Mouse (Mus musculus): ENCODE measurements around the gene Odf3l1.
A peak's percentile ranks its signal among the peaks of the same experiment; 100 is the strongest.

Odf3l1 gene

DNA sequence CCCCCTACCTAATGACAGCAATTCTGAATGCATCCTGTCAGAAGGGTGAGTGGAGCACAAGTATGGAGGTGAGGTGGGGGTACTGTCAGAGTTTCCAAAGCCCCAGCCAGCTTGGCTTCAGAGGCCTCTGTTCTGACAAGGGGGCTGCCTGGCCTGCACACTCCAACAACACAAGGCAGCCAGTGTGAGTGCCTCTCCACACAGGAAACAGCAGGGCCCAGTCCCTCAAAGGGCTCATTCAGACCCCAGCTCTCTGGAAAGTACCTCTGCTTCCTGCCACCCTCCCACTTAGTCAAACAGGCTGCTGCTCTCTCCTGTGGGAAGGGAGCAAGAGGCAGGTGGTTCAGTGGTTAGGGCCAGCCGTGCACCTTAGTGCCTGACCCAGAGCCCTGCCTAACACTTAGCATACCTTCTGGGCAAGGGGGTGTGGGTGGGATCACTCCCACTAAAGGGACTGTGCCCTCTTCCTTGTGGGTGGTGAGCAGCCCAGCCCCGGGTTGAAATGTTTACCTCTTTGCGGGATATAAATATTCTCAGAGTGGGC is 17.1 kb upstream of the Odf3l1 start:
- no peak for DNase-seq (ENCODE audit: low spot score in 2 of 2)

DNA sequence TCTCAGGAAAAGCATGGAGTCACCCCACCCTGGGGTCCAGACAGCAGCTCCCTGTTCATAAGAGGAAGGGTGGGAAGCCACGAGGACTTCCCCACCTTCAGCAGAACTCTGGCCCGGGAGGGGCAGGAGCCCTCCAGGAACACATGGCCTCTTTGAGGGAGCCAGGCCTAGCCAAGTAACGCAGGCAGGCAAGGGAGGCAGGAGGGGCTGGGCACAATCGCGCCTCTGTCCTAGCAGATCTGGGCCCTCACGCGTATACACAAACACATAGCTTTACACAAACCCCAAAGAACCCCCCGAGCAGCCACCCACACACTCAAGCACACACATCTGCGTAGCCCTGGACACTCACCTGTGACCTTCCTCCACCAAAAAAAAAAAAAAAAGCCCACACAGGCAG is 16.3 kb upstream of the Odf3l1 start:
- DNase-seq (ENCODE audit: low spot score in 2 of 2) = no peak

DNA sequence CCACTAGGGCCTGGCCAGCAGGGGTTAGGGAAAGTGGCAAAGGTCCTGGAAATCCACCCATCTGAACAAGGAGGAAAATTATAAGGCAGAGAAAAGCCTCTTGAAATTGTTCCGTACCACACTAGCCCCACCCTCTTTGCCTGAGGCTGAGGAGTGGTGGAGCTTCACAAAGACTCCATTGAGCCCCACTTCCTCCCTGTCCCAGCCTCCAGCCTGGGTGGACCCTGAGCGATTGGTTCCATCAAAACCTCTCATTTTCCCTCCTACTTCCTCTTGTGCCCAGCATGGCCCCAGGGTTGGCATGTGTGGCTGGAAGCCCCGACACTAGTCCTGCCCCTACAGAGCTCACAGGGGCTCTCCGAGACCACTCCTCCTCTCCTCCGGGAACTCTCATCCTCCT is 12.8 kb upstream of the Odf3l1 start:
- no peak for DNase-seq (ENCODE audit: low spot score in 2 of 2)

DNA sequence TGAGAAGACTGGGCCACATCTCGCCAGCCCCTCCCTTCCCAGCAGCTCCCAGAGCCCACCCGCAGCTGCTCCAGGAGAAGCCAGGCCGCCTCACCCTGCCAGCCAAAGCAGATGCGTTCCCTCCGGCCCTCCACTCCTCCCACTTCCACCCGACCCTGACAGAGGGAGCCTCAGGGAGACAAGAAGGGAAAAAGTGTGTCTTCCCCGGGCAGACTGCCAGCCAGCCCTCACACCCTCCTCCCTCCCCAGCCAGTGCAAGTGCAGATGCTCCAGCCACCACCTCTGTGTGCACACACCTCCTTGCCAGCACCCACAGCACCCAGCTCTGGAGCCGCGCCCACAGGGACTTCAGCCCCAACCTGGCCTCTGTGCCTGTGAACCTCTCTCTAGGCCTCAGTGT is 12.3 kb upstream of the Odf3l1 start:
- no peak for DNase-seq (ENCODE audit: low spot score in 2 of 2)

DNA sequence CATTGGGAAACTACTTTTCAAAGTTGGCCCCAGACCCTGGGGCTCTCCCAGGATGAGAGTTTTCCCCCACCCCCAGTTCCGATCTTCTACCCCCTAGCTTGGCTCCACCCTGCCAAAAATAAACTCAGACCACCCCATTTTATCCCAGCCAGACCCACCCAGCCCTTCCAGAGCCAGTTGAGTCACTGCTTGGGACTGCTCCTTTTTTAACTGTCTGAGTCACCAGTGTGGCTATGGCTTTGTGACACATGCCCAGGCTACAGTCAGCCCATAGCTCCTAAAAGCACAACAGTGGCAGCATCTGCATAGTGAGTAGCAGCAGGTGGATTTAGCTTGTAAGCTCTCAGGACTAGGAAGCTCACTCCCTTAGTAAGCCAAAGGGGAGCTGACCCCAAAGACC is 8.6 kb upstream of the Odf3l1 start:
- DNase-seq (ENCODE audit: low spot score in 2 of 2) = no peak

DNA sequence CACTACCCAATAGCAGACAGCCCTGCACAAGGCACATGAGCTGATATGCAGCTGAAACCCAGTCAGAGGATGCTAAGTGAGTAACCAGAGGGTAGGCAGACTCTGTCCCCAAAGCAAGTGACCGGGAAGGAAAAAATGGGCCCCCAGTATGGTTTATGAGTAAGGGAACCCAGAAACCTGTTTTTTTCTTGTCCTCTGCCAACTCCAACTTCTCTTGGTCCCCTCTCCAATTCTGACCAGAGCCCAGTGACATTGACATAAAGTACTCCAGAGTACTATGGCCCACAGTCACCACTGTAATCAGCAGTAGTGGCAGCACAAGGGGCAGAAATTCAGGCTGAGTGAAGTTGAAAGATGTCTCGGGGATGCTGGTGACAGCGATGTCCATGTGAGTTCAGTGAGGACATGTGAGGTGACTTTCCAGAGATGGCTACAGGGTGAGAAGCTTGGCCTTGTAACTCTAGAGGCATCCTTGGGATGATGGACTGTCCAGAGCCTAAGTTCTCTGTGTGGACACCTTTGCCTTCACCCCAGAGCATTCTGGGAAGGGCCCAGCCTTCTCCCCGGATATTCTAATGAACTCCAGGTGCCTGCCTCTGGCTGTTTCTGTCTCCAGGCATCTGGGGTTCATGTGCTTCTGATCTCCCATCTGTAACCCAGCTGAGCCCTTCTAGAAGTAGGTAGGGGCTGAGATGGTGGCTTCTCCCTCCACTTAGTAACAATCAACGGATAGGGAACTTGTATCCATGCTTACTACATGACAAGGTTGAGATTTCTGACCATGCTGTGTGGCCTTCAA is 7.8 kb upstream of the Odf3l1 start:
- DNase-seq (ENCODE audit: low spot score in 2 of 2) = no peak

DNA sequence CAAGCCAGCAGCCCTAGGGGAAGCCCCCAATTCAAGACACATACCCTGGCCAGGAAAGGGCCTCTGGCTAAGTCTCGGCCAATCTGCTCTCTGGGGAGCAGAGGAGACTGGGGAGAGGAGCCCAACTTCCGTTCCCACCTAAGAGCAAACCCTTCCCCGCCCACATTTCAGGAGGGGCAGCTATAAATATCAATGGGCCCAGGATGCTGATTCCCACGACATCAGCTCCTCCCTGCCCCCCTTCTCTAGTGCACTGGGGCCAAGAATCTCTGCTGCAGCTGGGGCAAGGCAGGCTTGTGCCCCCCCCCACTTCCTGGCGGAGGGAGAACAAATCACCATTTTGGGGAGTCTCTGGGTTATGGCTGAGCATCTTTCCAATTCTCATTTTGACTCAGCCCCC is 6.7 kb upstream of the Odf3l1 start:
- no peak for DNase-seq (ENCODE audit: low spot score in 2 of 2)

DNA sequence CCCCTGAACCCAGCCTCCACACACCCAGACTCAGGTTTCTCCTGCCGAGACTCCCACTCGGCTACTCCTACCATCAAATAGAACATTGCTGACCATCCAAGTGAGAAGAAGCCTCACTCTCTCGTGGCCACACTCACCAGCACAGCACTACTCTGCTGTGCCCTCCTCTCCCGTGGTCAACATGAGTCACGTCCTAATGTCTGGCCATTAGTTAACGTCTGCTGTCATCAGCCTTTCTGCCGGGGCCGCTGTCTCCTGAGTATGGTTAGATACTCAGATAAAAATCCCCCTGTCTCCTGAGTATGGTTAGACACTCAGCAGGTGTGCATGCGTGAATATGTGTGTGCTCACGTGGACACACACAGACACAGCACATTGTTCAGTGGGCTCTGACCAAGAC is 6.3 kb upstream of the Odf3l1 start:
- no peak for DNase-seq (ENCODE audit: low spot score in 2 of 2)

DNA sequence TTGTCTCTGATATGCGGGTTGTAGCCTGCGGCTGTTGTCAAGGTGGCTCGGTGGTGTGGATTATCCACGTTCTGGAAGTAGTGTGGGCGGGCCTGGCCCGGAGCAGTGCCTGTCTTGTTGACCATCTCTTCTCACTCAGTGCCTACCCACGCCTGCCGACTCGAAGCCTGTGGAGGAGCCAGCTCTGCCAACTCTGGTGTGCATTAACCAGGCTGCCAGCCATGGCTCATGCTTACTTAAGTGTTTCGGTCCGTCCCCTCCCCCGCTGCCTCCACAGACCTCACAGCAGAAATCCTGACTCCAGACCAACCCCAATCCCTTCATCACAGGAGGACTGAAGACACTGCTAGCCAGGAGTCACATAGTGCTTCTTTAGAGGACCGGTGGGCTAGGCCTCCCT is 5.1 kb upstream of the Odf3l1 start:
- peak in 1 of 2 experiments; percentile 26 for DNase-seq (ENCODE audit: low spot score in 2 of 2)

DNA sequence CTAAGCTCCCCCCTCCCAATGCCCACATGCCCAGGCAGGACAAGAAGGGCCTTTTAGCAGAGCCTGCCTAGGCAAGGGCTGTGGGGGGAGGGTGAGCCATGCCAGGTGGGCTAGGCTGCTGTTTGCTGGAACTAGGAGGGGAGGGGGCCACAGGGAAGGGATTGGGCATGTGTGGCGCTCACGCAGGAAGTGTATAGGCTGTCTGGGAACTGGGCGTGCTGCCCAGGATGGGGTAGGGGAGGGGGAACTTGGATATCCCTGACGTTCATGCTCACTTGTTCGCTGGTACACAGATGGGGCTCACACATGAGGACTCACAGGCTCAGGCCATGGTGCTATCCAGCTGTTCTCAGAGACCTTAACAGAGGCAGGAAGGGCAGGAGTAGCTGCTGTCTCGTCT is 3.8 kb upstream of the Odf3l1 start:
- DNase-seq (ENCODE audit: low spot score in 2 of 2) = peak in 1 of 2 experiments; percentile 79

DNA sequence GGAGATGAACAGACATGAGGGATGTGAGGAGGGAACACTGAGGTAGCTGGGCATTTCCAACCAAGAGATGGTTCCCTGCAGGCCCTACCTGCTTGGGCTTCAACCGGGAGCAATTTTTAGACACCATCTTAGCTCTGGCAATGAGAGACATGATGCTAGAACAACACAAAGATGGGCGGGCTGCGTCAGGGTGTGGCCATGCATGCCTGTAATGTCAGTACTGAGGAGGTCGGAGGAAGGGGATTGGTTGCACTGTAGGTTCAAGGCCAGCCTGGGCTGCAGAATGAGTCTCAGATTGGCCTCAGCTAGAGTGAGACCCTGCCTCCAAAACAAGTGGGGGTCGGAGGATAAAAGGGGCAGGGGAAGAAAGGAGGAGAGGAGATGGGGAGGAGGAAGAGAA is 2.0 kb upstream of the Odf3l1 start:
- no peak for DNase-seq (ENCODE audit: low spot score in 2 of 2)

DNA sequence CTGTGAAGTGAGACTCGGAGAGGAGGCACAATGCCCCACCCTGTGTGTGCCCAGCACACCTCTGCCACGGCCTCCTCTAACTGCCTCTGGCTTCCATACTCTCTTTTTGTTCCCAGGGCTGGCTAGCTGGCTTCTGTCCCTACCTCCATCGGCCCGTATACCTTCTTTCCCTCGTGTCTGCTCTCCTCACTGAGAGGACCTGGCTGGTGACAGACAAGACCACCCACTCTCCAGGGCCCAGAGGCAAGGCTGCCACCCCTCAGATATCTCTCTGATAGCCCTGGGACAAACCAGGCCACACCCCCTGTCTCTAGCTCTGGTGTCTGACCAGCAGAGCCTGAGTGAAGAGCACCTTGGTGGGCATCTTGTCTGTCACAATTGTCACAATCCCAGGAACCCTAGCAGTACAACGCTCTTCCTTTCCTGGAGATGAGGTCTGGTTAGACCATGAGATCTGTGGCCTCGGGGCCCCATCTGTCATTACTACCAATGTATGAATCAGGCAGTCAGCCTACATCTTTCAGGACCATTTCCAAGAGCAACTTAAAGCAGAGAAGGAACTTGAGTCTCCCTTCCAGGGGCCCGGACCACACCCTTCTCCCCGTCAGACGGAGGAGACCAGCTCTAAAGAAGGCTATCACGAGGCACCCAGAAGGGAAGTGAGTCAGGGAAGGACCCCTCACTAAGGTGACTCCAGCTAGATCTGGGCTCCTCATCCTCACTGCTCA is 1.4 kb upstream of the Odf3l1 start:
- DNase-seq (ENCODE audit: low spot score in 2 of 2) = no peak

DNA sequence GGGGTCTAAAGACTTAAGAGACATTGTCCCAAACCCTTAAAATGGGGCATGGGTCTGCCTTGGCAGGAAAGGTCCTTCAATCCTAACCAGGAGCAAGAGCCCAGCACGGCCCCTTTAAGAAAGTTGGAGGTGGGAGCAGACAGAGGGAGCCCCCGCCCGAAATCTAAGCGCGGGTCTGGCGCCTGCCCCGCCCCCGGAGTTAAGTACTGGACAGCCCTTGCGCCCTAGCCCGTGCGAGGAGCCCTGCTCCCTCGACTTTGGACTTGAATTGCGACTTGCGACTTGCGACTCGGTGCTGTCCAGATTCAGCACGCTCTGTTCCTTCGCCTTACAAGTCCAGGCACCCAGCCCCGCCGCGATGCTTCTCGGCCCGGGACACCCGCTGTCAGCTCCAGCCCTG is 353 bp upstream of the Odf3l1 start, which contains the start of gene Cspg4:
Gene Cspg4, plus strand, starts transcription at position 202 of the 400 bp plus-strand sequence.
- no peak for DNase-seq (ENCODE audit: low spot score in 2 of 2)

DNA sequence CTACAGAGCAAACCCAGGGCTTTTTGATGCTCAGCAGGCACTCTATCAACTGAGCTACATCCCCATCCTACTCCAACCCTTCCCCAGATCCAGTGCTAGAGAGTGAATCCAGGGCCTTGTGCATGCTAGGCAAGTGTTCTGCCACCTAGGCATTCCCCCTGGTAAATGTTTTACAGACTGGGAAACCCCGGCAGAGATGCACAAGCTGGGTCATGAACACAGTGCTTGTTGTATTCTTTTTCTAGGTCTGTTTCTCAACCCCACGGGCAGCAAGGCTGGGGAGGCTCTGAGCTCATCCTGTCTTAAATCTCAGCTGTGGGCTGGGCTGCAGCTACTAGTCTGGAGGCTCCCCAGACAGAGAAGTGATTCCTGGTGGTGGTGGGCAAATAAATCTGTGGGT is 1.6 kb downstream of the Odf3l1 start:
- no peak for DNase-seq (ENCODE audit: low spot score in 2 of 2)

DNA sequence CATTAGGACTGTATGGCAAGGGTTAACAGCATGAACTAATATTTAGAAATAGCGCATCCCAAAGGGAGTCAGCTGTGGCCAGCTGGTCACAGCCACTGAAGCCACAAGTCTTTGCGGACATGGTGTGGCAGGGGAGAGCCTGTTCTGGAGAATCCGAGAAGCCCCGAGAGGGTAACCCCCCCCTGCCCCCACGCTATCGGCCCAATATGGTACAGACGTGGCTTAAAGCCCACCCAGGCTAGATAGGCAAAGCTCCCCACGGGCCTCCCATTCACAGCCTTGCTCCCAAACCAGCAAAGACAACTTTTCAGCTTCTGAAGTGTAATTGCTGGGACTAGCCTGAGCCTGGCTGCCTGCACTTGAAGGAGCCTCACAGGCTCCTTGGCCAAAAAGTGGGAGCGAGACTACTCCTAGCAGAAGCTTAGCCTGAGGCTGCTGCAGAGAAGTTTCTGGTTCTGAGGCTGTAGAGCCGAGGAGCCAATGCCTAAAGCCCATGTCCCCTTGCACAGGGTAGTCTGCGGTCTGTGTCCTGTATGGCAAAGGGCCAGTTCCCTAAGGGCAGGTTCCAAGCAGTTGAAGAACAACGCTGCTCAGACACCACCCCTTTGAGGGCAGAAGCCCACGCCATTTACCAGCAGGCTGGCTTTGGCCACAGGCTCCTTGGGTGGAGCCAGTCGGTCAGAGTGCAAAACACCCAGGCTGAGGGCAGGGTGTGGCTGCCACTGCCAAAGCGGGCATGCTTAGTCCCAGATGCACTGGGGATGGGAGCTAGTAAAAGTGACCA is 3.8 kb downstream of the Odf3l1 start:
- DNase-seq (ENCODE audit: low spot score in 2 of 2) = no peak

DNA sequence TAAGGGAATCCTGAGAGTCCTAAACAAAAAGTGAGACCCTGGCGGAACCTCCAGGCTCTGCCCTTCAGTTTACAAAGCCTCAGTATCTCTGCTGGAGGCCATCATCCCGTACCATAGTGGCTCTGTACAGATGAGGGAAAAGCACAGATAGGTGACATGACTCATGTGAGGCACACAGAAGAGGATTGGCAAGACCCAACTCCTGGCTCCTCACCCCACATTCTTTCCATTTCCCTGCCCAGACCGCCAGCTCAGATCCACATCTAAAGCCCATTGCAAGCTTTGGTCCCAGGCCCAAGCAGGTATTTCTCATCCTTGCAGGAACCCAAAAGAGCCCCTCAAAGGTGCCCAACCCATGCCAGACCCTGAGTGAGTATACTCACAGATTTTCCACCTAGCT is 4.4 kb downstream of the Odf3l1 start:
- DNase-seq (ENCODE audit: low spot score in 2 of 2) = no peak

DNA sequence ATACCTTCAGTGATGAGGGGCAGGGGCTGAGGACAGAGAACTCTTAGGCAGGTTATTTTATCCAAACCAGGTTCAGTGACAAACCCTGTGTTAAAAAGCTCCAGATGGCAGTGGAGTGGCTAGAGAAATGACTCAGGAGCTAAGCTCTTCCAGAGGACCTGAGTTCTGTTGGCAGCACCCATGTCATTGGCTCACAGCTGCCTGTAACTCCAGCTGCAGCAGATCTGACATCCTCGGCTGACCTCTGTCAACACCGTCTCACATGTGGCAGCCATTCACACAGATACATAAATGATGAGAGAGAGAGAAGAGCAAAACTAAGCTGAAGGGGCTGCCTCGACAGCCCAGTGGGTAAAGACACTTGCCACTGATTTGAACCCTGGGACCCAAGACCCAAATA is 7.0 kb downstream of the Odf3l1 start:
- DNase-seq (ENCODE audit: low spot score in 2 of 2) = no peak

DNA sequence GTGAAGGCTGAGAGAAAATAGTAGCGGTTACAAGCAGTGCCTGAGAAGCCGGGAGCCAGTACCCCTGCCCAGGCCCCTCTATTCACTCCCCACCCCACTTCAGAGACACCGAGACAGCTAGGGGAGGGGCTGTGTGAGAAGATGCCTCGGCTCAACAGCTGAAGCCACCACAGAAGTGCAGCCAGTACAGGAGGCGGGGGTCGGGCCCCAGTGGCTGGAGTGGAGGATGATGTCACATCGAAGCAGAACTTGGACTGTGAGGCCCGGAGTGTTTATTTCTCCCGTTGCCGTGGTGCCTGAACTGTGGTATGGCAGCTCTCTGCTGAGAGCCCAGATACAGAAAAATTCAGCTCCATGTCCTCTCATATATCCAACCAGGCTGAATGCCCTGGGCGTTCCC is 12.7 kb downstream of the Odf3l1 start:
- no peak for DNase-seq (ENCODE audit: low spot score in 2 of 2)

DNA sequence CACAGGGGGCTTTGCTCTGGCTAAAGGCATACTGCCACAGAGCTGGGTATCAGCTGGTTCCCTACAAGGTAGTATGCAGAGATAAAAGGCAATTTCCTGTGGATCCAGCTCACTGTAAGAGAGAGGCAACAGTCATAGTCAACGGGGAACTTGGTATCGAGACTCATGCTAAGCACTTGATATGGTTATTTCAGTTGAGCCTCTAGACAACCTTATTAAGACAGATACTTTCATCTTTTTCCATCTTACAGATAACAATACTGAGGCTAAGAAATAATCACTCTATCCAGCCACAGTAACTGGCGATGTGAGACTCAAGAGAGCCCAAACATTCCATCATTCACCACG is 13.6 kb downstream of the Odf3l1 start:
- no peak for DNase-seq (ENCODE audit: low spot score in 2 of 2)

DNA sequence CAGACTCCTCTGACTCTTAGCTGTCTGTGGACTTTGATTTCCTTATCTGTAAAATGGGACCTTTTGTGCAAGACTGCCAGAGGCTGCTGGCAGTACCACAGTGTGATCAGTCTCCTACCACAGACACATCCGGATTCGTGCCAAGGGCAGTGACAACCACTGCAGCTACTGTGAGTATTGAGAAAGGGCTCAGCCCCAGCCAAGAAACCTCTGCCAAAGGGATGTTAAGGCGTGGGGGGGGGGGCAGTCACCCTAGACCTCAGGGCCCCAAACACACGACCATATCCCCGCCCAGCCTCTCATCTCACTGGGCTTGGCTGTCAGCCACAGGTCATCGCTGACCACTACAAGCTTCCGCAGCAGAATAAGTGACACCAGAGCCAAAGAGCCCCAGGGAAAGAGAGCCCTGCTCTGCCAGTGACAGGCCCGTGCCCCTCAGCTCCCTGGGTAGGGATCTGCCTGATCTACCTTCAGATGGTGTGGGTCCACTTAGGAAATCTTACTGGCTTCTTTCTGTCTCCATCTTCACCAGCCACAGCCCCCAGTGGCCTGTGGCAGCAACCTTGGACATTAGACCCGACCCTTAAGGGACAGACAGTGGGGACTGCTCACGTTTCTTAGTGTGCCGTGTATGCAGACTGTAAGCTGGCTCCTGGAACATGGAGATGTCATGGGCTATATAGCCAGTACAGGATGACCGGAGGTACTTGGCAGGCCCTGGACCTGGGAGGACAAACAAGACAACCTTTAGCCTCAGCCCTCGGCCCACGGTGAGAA is 14.2 kb downstream of the Odf3l1 start:
- no peak for DNase-seq (ENCODE audit: low spot score in 2 of 2)

DNA sequence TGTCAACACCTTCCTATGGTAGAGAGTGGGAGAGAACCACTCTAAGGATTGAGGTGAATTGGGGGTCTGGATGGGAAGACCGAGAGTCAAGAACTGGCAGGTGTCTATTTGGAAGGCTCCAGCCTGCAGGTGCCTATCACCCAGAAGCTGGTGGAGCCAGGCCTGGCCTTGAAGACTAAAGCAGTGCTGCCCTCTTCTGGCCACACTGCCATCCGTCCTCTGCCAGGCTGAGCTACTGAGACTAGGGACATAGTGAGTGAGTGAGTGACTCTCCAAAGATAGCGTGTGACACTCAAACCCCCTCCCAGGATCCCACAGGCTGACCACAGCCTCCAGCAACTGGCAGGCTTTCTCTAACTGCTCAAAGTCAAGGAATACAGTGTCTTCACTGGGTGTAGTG is 17.0 kb downstream of the Odf3l1 start:
- DNase-seq (ENCODE audit: low spot score in 2 of 2) = peak; percentile 66 to 87

DNA sequence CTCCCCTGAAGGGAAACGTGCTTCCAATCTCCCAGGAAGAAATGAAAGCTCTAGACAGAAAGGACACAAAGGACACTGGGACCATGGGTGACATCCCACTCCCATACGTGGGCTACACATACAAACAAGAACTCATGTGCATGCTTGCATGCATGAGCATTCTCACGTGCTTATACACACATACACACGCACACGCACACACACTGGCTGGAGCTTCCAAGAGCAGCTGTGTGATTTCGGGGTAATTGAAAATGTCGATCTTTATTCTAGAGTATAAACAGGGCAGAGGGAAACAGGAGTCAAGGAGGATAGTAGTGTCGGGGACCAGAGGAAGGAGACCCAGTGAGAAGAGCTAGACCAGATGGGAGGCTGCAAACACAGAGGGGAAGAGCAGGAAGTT is 19.8 kb downstream of the Odf3l1 start:
- DNase-seq (ENCODE audit: low spot score in 2 of 2) = no peak
